Mouse (Mus musculus) liver, embryonic 11.5 days (tissue): ENCODE results near the gene Auh. TPM values are rescaled to one million over a fixed set of nuclear protein-coding genes. Genes with fewer than 3 reads are reported as not detected.

ENCODE experiments used
- ATAC-seq: fragments of 200-750 bp; cut with Nextera tagmentation; replicated peaks from 2 replicates; pipeline ENCODE4 v1.8.0; 2017; ENCODE audit warnings: moderate number of reproducible peaks, mild to moderate bottlenecking, moderate TSS enrichment, moderate library complexity; ENCODE audit not compliant: low FRiP score
- DNase-seq: peaks from one replicate; pipeline ENCODE4 v3.0.0-alpha.2; 2017; ENCODE audit warnings: low spot score
- H3K27ac ChIP-seq: fragments of 300-500 bp; sonication (generic); 2 replicates; pipeline ENCODE4 v1.5.1; 2014; ENCODE audit warnings: mild to moderate bottlenecking, low read depth, low read length, control low read depth
- H3K27me3 ChIP-seq: fragments of 300-500 bp; sonication (generic); replicated peaks from 2 replicates; pipeline ENCODE4 v1.6.1; 2014; ENCODE audit warnings: low read length, mixed read lengths; ENCODE audit not compliant: control insufficient read depth, insufficient read depth
- H3K36me3 ChIP-seq: fragments of 300-500 bp; sonication (generic); 2 replicates; pipeline ENCODE4 v1.6.1; 2014; ENCODE audit warnings: mild to moderate bottlenecking, low read length, moderate library complexity, mixed read lengths; ENCODE audit not compliant: control insufficient read depth, insufficient read depth
- H3K4me1 ChIP-seq: fragments of 300-500 bp; sonication (generic); replicated peaks from 2 replicates; pipeline ENCODE4 v1.6.1; 2014; ENCODE audit warnings: low read length, mixed read lengths; ENCODE audit not compliant: control insufficient read depth, insufficient read depth
- H3K4me2 ChIP-seq: fragments of 300-500 bp; sonication (generic); 2 replicates; pipeline ENCODE4 v1.6.1; 2014; ENCODE audit warnings: mild to moderate bottlenecking, control low read depth, moderate library complexity
- H3K4me3 ChIP-seq: fragments of 300-500 bp; sonication (generic); 2 replicates; pipeline ENCODE4 v1.5.1; 2014; ENCODE audit warnings: low read depth, low read length, control low read depth
- H3K9ac ChIP-seq: fragments of 300-500 bp; sonication (generic); 2 replicates; pipeline ENCODE4 v1.6.1; 2014; ENCODE audit warnings: low read depth, low read length, control low read depth
- H3K9me3 ChIP-seq: fragments of 300-500 bp; sonication (generic); 2 replicates; pipeline ENCODE4 v1.6.1; 2016; ENCODE audit warnings: low read length, inconsistent platforms, mixed read lengths; ENCODE audit not compliant: control insufficient read depth
- WGBS: fragments of 180-500 bp; shearing (Covaris S2); extraction: QIAGEN DNeasy Blood & Tissue Kit; methylation state at CpG from one replicate; pipeline ENCODE4 v1.1.7; 2014; 5-methylcytosine and 5-hydroxymethylcytosine counted together
- polyA plus RNA-seq: library from polyadenylated mRNA; unstranded; fragments of >200 nt; fragmentation: Nextera tagmentation; extraction: Ambion mirVana; gene quantifications from 2 replicates; pipeline ENCODE4 v1.2.1, GENCODE M21; 2014

Auh gene
- polyA plus RNA-seq, 1 experiment from 2014 or later: 35.4 TPM

GRCm38 (mm10) chr13:52863436-52863835, 66.0 kb downstream of the Auh start:
- Histone ChIP-seq H3K27ac (no peak overlapping the region), H3K36me3 (no peaks in the 10 kb centered on the region), H3K9me3 (no peaks in the 10 kb centered on the region), H3K27me3 (no peaks in the 10 kb centered on the region), H3K4me2 (no peak overlapping the region), H3K4me1 (peaks cover 13% of the 10 kb centered on the region), H3K4me3 (no peak overlapping the region), H3K9ac (no peak overlapping the region)
- DNase-seq (no peak), ATAC-seq (no peak)
- WGBS: 84% methylated on average over 8 of the region's 8 CpGs

GRCm38 (mm10) chr13:52860006-52860685, 69.3 kb downstream of the Auh start:
- DNase-seq: no peak
- H3K4me1 ChIP-seq: no peaks in the 10 kb centered on the region
- no peak overlapping the region for H3K4me3 ChIP-seq
- H3K9ac ChIP-seq: no peak overlapping the region
- H3K9me3 ChIP-seq: no peaks in the 10 kb centered on the region
- ATAC-seq: no peak
- no peaks in the 10 kb centered on the region for H3K36me3 ChIP-seq
- no peaks in the 10 kb centered on the region for H3K27me3 ChIP-seq
- H3K4me2 ChIP-seq: no peak overlapping the region
- 79% methylated on average over 22 of the region's 22 CpGs for WGBS
- no peak overlapping the region for H3K27ac ChIP-seq

- 79% methylated on average over 16 of the region's 16 CpGs for WGBS
- H3K27ac ChIP-seq: no peak overlapping the region
- H3K36me3 ChIP-seq: no peaks in the 10 kb centered on the region
- DNase-seq (no peak), ATAC-seq (no peak)
- no peak overlapping the region for H3K9ac ChIP-seq
- no peaks in the 10 kb centered on the region for H3K27me3 ChIP-seq
- H3K4me3 ChIP-seq: no peak overlapping the region
- H3K4me1 ChIP-seq: no peaks in the 10 kb centered on the region
- no peaks in the 10 kb centered on the region for H3K9me3 ChIP-seq
- H3K4me2 ChIP-seq: no peak overlapping the region
These were observed 70.2 kb downstream of the Auh start for GRCm38 (mm10) chr13:52859065-52859820.

GRCm38 (mm10) chr13:52858373-52858772, 71.1 kb downstream of the Auh start:
- Histone ChIP-seq H3K4me1 (no peaks in the 10 kb centered on the region), H3K4me2 (no peak overlapping the region), H3K9ac (no peak overlapping the region), H3K36me3 (no peaks in the 10 kb centered on the region), H3K9me3 (no peaks in the 10 kb centered on the region), H3K27me3 (no peaks in the 10 kb centered on the region), H3K27ac (no peak overlapping the region), H3K4me3 (no peak overlapping the region)
- ATAC-seq (no peak), DNase-seq (no peak)
- 80% methylated on average over 12 of the region's 12 CpGs for WGBS

- WGBS: 89% methylated on average over 5 of the region's 5 CpGs
- no peak for ATAC-seq
- H3K4me1 ChIP-seq: no peaks in the 10 kb centered on the region
These were observed 71.7 kb downstream of the Auh start for GRCm38 (mm10) chr13:52857781-52858180.

GRCm38 (mm10) chr13:52853536-52853935, 75.9 kb downstream of the Auh start:
- Histone ChIP-seq H3K4me2 (no peak overlapping the region), H3K9ac (no peak overlapping the region), H3K27ac (no peak overlapping the region), H3K27me3 (no peaks in the 10 kb centered on the region), H3K9me3 (no peaks in the 10 kb centered on the region), H3K36me3 (no peaks in the 10 kb centered on the region), H3K4me1 (no peaks in the 10 kb centered on the region), H3K4me3 (no peak overlapping the region)
- DNase-seq (no peak), ATAC-seq (no peak)
- 64% methylated on average over 1 of the region's 1 CpGs for WGBS

More at GRCm38 (mm10) chr13:52857781-52858180, 71.7 kb downstream of the Auh start:
- Histone ChIP-seq H3K36me3 (no peaks in the 10 kb centered on the region), H3K9ac (no peak overlapping the region), H3K9me3 (no peaks in the 10 kb centered on the region), H3K4me2 (no peak overlapping the region), H3K27me3 (no peaks in the 10 kb centered on the region), H3K27ac (no peak overlapping the region), H3K4me3 (no peak overlapping the region)
- no peak for DNase-seq

GRCm38 (mm10) chr13:52851886-52852285, 77.6 kb downstream of the Auh start:
- 91% methylated on average over 4 of the region's 4 CpGs for WGBS
- H3K4me2 ChIP-seq: no peak overlapping the region
- no peaks in the 10 kb centered on the region for H3K9me3 ChIP-seq
- H3K4me3 ChIP-seq: no peak overlapping the region
- no peaks in the 10 kb centered on the region for H3K27me3 ChIP-seq
- no peaks in the 10 kb centered on the region for H3K4me1 ChIP-seq
- H3K36me3 ChIP-seq: no peaks in the 10 kb centered on the region
- no peak overlapping the region for H3K27ac ChIP-seq
- no peak overlapping the region for H3K9ac ChIP-seq
- DNase-seq (no peak), ATAC-seq (no peak)

GRCm38 (mm10) chr13:52850024-52850723, 79.3 kb downstream of the Auh start:
- WGBS: 76% methylated on average over 15 of the region's 15 CpGs
- Histone ChIP-seq H3K36me3 (no peaks in the 10 kb centered on the region), H3K27me3 (no peaks in the 10 kb centered on the region), H3K4me3 (no peak overlapping the region), H3K4me2 (no peak overlapping the region), H3K4me1 (no peaks in the 10 kb centered on the region), H3K9me3 (no peaks in the 10 kb centered on the region), H3K27ac (no peak overlapping the region), H3K9ac (no peak overlapping the region)
- DNase-seq (no peak), ATAC-seq (no peak)
